Mouse (Mus musculus) intestine, postnatal 0 days (tissue): ENCODE measurements around the gene C1qtnf4. TPM values are rescaled to one million over a fixed set of nuclear protein-coding genes. Genes with fewer than 3 reads are reported as not detected.
A peak's percentile ranks its signal among the peaks of the same experiment; 100 is the strongest.

Experiments used
- ATAC-seq: fragments of 200-750 bp; cut with Nextera tagmentation; 2 replicates; pipeline ENCODE4 v1.8.0; 2017; ENCODE audit warnings: mild to moderate bottlenecking, moderate TSS enrichment, moderate library complexity
- H3K27ac ChIP-seq: fragments of 300-500 bp; sonication (generic); 2 replicates; pipeline ENCODE4 v1.5.1; 2014; ENCODE audit warnings: mild to moderate bottlenecking, low read depth, low read length, moderate library complexity
- H3K27me3 ChIP-seq: fragments of 300-500 bp; sonication (generic); replicated peaks from 2 replicates; pipeline ENCODE4 v1.6.1; 2014; ENCODE audit warnings: low read length, mixed read lengths; ENCODE audit not compliant: control insufficient read depth, insufficient read depth
- H3K36me3 ChIP-seq: fragments of 300-500 bp; sonication (generic); 2 replicates; pipeline ENCODE4 v1.6.1; 2014; ENCODE audit warnings: mild to moderate bottlenecking, moderate library complexity; ENCODE audit not compliant: control insufficient read depth, insufficient read depth
- H3K4me1 ChIP-seq: fragments of 300-500 bp; sonication (generic); replicated peaks from 2 replicates; pipeline ENCODE4 v1.6.1; 2014; ENCODE audit warnings: antibody characterized with exemption, low read length, mixed read lengths; ENCODE audit not compliant: control insufficient read depth, insufficient read depth
- H3K4me2 ChIP-seq: fragments of 300-500 bp; sonication (generic); replicated peaks from 2 replicates; pipeline ENCODE4 v1.6.1; 2014; ENCODE audit warnings: low read depth, mild to moderate bottlenecking, moderate library complexity
- H3K4me3 ChIP-seq: fragments of 300-500 bp; sonication (generic); 2 replicates; pipeline ENCODE4 v1.5.1; 2014; ENCODE audit warnings: low read depth, low read length
- H3K9ac ChIP-seq: fragments of 300-500 bp; sonication (generic); 2 replicates; pipeline ENCODE4 v1.6.1; 2014; ENCODE audit warnings: mild to moderate bottlenecking, low read depth, low read length
- H3K9me3 ChIP-seq: fragments of 300-500 bp; sonication (generic); 2 replicates; pipeline ENCODE4 v1.6.1; 2016; ENCODE audit warnings: mixed run types; ENCODE audit not compliant: control insufficient read depth
- CTCF ChIP-seq: sonication (generic); IDR thresholded peaks from 2 replicates; pipeline ENCODE4 v1.5.1; 2016; ENCODE audit warnings: low read depth, mild to moderate bottlenecking, control low read depth, antibody characterized with exemption, moderate library complexity
- WGBS: fragments of 180-500 bp; shearing (Covaris S2); extraction: QIAGEN DNeasy Blood & Tissue Kit; methylation state at CpG from one replicate; pipeline ENCODE4 v1.1.7; 2014; 5-methylcytosine and 5-hydroxymethylcytosine counted together
- polyA plus RNA-seq: library from polyadenylated mRNA; unstranded; fragments of >200 nt; fragmentation: Nextera tagmentation; extraction: Ambion mirVana; gene quantifications from 2 replicates; pipeline ENCODE4 v1.2.1, GENCODE M21; 2015

Gene C1qtnf4
- polyA plus RNA-seq, 1 experiment from 2014 or later, result 7.6 TPM

DNA sequence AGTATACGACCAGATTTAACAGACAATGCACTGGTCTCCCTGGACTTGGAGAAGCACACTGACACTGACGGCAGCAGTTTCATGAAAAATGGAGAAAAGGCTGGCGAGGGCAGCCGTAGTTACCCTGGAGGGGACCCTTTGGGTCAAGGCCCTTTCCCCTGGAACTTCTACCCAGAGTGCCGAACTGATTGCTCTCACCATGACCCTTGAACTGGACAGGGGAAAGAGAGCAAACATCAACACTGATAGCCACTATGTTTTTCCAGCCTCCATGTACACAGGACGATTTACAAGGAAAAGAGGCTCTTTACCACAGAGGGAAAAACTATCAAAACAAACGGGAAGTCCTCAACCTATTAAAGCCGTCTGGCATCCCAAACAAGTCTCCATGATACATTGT lies 46.2 kb downstream of the C1qtnf4 start:
- Histone ChIP-seq H3K4me2 (no peak overlapping the region), H3K27me3 (no peaks in the 10 kb centered on the region), H3K9ac (no peak overlapping the region), H3K9me3 (no peaks in the 10 kb centered on the region), H3K4me3 (no peak overlapping the region), H3K36me3 (no peaks in the 10 kb centered on the region), H3K27ac (no peak overlapping the region), H3K4me1 (no peaks in the 10 kb centered on the region)
- no peak for TF ChIP-seq CTCF
- ATAC-seq, result no peak
- WGBS, result 38% methylated on average over 8 of the region's 8 CpGs

DNA sequence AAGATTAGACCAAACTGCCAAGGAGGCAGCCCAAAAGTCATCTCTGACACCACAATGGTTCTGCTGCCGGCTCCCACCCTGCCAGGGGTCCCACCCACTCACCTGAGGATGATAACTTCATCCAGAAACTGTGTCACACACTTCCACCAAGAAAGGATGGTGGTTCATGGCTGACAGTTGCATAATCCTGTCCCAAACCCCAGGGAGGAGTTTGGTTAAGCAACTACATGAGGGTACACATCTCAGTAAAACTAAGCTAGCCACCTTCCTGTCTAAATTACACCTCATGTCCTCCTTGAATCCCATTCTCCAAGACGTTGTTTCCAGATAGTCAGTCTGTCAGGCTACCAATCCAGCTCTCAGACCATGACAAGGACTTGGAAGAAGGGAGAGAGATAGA lies 46.6 kb downstream of the C1qtnf4 start:
- H3K36me3 ChIP-seq, result no peaks in the 10 kb centered on the region
- H3K27me3 ChIP-seq, result no peaks in the 10 kb centered on the region
- no peak for TF ChIP-seq CTCF
- no peaks in the 10 kb centered on the region for H3K4me1 ChIP-seq
- no peak overlapping the region for H3K27ac ChIP-seq
- H3K4me2 ChIP-seq, result no peak overlapping the region
- WGBS, result 46% methylated on average over 2 of the region's 2 CpGs
- ATAC-seq, result no peak
- H3K9me3 ChIP-seq, result no peaks in the 10 kb centered on the region
- no peak overlapping the region for H3K4me3 ChIP-seq
- no peak overlapping the region for H3K9ac ChIP-seq

DNA sequence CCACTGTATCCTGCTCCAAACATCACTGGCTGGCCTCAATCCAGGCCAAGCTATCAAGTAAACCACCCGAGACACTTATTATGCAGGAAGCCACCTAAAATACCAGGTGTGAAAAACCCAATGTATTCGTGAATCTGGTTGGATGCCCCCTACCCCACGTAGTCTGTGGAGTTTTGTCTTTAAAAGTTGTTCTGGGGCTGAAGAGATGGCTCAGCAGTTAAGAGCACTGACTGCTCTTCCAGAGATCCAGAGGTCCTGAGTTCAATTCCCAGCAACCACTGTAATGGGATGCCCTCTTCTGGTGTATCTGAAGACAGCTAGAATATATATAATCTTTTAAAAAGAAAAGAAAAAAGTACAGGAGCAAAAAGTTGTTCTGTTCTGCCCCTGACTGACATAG lies 52.7 kb downstream of the C1qtnf4 start:
- no peak overlapping the region for H3K27ac ChIP-seq
- 70% methylated on average over 3 of the region's 3 CpGs for WGBS
- TF ChIP-seq CTCF, result no peak
- H3K9me3 ChIP-seq, result no peaks in the 10 kb centered on the region
- 0 out of 2 replicates have a peak, but pooled peaks cover 7% of the 10 kb centered on the region for H3K4me1 ChIP-seq
- H3K9ac ChIP-seq, result no peak overlapping the region
- H3K27me3 ChIP-seq, result no peaks in the 10 kb centered on the region
- no peak for ATAC-seq
- no peak overlapping the region for H3K4me2 ChIP-seq
- H3K4me3 ChIP-seq, result no peak overlapping the region
- H3K36me3 ChIP-seq, result no peaks in the 10 kb centered on the region

DNA sequence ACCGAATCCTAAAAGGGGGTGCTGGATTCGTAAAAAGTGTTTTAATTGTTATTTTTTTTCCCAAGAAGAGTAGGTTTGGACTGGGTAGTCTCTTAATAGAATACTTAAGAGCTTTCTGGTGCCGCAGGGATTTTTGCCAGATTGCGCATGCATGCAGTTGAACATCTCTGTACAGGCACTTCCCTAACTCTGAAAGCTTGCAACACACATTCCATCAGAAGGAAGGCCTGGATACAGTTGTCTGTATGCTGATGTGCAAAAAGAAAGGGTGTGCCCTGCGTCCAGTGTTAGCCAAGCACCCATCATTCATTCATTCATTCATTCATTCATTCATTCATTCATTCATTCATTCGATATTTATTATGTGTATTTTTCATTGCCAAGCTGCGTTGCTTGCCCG lies 54.1 kb downstream of the C1qtnf4 start:
- H3K27ac ChIP-seq, result peak overlapping the region; percentile 93; the same call in 1 of the 2 replicates
- H3K4me2 ChIP-seq, result peak overlapping the region; percentile 75
- 44% methylated on average over 8 of the region's 8 CpGs for WGBS
- peak overlapping the region; percentile 83 for H3K4me3 ChIP-seq
- no peak for TF ChIP-seq CTCF
- no peaks in the 10 kb centered on the region for H3K36me3 ChIP-seq
- no peak for ATAC-seq
- H3K4me1 ChIP-seq, result 0 out of 2 replicates have a peak, but pooled peaks cover 7% of the 10 kb centered on the region
- 0 out of 2 replicates have a peak overlapping the region, but pooled peaks have one; percentile 93 for H3K9ac ChIP-seq
- H3K27me3 ChIP-seq, result no peaks in the 10 kb centered on the region
- H3K9me3 ChIP-seq, result no peaks in the 10 kb centered on the region

Other genes with a start within 250 kb of the C1qtnf4 start
- 8.9 and 9.7 TPM in 2 replicates for gene Nup160, start 208.6 kb upstream of the C1qtnf4 start, polyA plus RNA-seq
- 16.5 and 22.2 TPM in 2 replicates for gene Fnbp4, start 140.5 kb upstream of the C1qtnf4 start, polyA plus RNA-seq
- gene Agbl2, start 103.1 kb upstream of the C1qtnf4 start, polyA plus RNA-seq, result 0.20 and 0.26 TPM in 2 replicates
- gene Mtch2, start 38.7 kb upstream of the C1qtnf4 start, polyA plus RNA-seq, result 196 and 216 TPM in 2 replicates
- gene Kbtbd4, start 18.9 kb downstream of the C1qtnf4 start, polyA plus RNA-seq, result 12.0 and 13.1 TPM in 2 replicates
- gene Ndufs3, start 19.0 kb downstream of the C1qtnf4 start, polyA plus RNA-seq, result 263 and 280 TPM in 2 replicates
- gene Celf1, start 54.5 kb downstream of the C1qtnf4 start, polyA plus RNA-seq, result 34.9 and 41.0 TPM in 2 replicates
- gene Rapsn, start 149.8 kb downstream of the C1qtnf4 start, polyA plus RNA-seq, result 0.50 and 0.55 TPM in 2 replicates
- 155 and 163 TPM in 2 replicates for gene Psmc3, start 168.1 kb downstream of the C1qtnf4 start, polyA plus RNA-seq
- 12.6 and 15.0 TPM in 2 replicates for gene Slc39a13, start 184.6 kb downstream of the C1qtnf4 start, polyA plus RNA-seq
- gene Spi1, start 196.5 kb downstream of the C1qtnf4 start, polyA plus RNA-seq, result 5.1 and 7.3 TPM in 2 replicates
- gene Mybpc3, start 232.3 kb downstream of the C1qtnf4 start, polyA plus RNA-seq, result not detected in 2 replicates